Mouse (Mus musculus): ENCODE results near the gene Cfap57. TPM values are rescaled to one million over a fixed set of nuclear protein-coding genes. Genes with fewer than 3 reads are reported as not detected.

Cfap57 gene
- total RNA-seq, 2 experiments from 2014 or later = not detected

- DNase-seq = peak; percentile 42
Measured at GRCm38 (mm10) chr4:118564062-118564925, 56.3 kb downstream of the Cfap57 start.

- DNase-seq = no peak
Measured at GRCm38 (mm10) chr4:118553039-118553649, 67.4 kb downstream of the Cfap57 start.

DNA sequence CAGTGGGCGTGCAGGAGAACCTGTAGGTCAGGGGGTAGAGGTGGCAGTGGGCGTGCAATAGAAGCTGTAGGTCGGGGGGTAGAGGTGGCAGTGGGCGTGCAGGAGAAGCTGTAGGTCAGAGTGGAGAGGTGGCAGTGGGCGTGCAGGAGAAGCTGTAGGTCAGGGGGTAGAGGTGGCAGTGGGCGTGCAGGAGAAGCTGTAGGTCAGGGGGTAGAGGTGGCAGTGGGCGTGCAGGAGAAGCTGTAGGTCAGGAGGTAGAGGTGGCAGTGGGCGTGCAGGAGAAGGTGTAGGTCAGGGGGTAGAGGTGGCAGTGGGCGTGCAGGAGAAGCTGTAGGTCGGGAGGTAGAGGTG lies 72.5 kb downstream of the Cfap57 start:
- peak; percentile 50 for DNase-seq

GRCm38 (mm10) chr4:118547424-118548129 lies 73.0 kb downstream of the Cfap57 start:
- DNase-seq = peak; percentile 69

DNA sequence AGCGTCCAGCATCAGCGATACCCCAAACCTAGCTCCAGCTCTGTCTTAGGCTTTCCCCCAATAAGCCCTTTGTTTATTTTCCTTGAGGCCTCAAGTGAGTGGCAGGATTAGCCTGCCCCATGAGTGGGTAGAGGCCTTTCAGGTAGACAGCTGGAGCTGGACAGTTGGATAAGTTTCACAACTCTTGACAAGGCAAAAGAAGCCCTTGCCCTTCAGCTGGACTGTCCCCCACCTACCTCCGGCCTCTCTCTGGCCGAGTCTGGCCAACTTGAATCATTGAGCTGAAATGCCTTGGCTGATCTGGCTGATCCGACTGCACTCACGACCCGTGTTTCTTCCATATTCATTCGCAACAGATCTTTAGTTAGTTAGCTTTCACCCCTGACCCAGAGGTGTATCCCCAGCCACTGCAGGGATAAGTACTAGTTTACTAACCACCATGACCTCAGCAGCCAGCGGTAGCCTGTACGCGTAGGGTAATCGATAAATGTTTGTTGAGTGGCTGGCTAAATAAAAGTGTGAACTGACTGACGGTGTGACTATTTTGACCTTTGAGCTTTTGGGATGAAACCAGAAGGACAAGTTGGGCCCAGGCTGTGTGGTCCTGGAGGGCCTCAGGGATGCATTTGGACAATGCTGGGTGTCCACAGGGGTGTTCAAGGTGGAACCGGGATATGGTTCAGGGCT lies 76.0 kb downstream of the Cfap57 start:
- DNase-seq = no peak

DNA sequence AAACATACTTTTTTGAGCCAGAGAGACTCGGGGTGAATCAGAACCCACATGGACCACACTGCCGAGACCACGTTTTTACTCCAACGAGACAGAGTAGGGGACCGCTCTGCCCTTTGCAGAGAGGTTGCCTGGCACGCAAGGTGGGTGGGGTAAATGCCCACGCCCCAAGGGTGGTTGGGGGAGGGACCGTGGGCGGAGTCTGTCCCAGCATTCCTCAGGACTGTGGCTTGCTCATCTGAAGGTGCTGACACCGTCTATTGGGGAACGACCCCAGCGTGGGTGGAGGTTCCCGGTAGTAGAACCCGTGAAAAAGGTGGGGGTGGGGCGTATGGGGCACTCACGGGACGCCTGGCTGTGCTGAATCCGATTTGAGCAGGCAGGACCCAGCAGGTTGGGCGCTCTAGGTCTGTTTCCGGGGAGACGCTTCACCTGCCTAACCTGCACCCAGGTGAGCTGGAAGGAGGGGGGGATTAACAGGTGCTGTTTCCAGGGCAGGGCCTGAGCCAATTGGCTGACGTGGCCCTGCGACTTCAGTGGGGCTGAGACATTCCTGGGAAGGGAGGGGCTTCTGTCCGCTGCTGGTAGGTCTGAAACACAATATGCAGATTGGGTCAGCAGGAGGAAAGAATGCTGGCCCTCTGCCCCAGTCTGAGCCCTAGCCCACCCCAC lies 76.9 kb downstream of the Cfap57 start, which contains the start of gene Tmem125:
Gene Tmem125 (minus strand): TSS at position 453 of the 669 bp plus-strand sequence.
- no peak for DNase-seq

- no peak for DNase-seq
Measured at GRCm38 (mm10) chr4:118543158-118543530, 77.4 kb downstream of the Cfap57 start.

- DNase-seq = no peak
Measured at GRCm38 (mm10) chr4:118542510-118543157, 77.9 kb downstream of the Cfap57 start.

- DNase-seq = no peak
Measured at GRCm38 (mm10) chr4:118539904-118540303, 80.7 kb downstream of the Cfap57 start.

DNA sequence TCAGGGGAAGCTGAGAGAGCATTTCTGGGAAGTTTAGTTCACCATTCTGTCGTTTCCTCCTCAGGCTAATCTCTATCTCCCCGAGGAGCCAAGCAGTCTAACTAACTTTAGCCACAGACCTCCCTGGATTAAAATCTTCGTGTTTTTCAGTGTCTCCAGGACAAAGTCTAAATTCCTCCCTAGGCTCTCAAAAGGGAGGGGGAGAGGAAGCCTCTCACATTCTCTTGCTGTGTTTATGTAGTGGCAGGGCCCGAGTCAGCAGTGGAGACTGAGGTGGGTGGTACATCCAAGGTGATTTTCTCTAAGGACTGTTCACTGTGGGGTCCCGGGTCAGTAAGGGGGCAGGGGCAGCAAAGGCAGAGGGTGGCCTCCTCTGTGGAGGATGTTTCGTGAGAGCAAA lies 82.8 kb downstream of the Cfap57 start:
- no peak for DNase-seq

DNA sequence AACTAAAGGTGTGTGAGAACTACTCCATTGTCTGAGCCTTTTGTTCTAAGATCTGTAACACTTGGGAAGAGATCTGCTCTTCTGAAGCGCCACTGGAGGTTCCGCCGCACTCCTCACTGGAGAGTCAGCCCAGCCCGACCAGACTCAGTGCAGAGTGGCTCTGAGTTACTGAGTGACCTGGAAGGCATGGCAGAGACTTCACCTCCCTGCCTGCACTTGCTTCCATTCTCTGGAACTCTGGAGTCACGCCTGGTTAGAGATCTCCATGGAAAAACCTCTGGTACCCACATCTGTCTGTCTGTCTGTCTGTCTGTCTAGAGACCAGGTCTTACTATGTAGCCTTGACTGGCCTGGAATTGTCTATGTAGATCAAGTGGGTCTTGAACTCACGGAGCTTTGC lies 85.0 kb downstream of the Cfap57 start:
- no peak for DNase-seq

- no peak for DNase-seq
Measured at GRCm38 (mm10) chr4:118533605-118534004, 87.0 kb downstream of the Cfap57 start.

DNA sequence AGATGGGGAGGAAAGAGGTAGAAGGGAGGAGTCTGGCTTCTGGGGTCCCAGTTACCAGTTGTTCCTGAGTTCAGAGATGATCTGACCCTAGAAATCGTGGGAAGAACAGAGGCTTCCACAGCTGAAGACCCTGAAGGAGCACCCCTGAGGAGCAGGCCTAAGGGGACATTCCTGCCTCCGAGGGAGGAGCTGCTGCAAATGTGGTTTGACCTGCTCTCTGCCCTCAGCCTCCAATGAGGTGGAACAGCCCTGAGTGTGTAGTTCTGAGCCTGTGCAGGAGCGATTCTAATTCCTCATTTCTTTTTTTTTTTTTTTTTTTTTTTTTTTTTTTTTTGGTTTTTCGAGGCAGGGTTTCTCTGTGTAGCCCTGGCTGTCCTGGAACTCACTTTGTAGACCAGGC lies 87.4 kb downstream of the Cfap57 start:
- no peak for DNase-seq

DNA sequence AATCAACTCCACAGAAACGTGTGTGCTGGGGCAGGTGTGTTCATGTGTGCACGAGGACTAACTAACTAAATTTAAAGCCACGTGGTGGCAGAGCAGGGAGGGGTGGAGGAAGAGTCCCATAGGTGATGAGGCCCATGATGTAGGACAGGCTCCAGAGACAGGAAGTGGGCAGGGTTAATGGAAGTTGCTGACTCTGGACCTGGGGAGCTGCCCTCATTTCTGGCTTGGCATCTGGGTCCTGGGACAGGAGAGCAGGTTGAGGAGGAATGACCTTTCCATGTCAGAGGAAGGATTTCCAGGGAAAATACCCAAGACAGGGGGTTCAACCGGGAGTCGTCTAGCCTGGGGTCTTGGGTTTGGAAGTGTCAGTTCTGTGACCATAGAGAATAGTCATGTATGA lies 87.9 kb downstream of the Cfap57 start:
- no peak for DNase-seq

GRCm38 (mm10) chr4:118527720-118528119 lies 92.9 kb downstream of the Cfap57 start:
- no peak for DNase-seq

GRCm38 (mm10) chr4:118527335-118527681 lies 93.3 kb downstream of the Cfap57 start:
- no peak for DNase-seq

DNA sequence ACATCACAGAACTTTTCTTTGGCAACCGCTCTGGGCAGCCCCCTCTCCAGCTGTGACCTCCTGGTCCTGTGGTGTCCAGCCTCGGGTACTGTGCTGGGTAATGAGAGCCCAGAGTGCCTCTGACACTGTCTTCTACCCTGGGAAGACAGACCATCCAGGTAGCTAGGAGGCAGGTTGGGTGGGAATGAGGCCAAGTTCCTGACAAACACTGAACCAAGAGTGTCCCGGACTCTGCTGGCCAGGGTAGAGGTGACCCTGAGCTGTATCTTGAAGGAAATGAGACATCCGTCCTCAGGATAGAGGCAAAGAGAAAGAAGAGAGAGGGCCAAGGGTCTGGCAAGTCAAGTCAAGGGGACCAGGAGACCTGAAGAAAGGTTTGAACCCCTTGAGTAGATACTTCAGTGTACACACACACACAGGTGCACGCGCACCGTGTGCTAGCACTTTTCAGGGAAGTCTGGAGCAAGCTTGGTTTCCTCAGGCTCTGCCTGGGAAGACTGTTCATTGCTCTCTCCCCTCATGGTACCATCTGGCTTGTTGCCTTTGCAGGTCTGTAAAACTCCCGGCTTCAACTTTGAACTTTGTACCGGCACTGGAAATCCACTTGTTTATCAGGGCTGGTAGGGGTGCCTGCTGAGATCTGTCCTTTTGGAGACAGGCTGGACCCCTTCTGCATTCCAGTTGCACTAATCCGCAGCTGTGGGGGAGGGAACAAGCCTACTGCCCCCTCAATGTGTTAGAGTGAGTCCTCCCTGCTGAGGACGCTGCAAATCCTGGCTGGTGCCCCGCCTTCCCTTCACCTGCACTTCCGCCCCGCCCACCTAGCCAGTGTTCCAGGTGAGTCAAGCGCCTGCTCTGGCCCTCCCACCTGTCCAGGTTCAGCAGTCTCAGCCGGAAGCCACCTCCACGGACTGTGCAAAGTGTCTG lies 93.9 kb downstream of the Cfap57 start, which contains the start of gene 2610528J11Rik:
Gene 2610528J11Rik (plus strand): TSS at position 592 of the 927 bp plus-strand sequence.
- no peak for DNase-seq

GRCm38 (mm10) chr4:118525779-118526178 lies 94.8 kb downstream of the Cfap57 start:
- no peak for DNase-seq

- no peak for DNase-seq
Measured at GRCm38 (mm10) chr4:118523976-118524375, 96.6 kb downstream of the Cfap57 start.

GRCm38 (mm10) chr4:118522248-118522647 lies 98.3 kb downstream of the Cfap57 start:
- no peak for DNase-seq
